Mouse (Mus musculus) neutrophil, adult 65 days (primary cell): ENCODE results near the gene Zfp362. TPM values are rescaled to one million over a fixed set of nuclear protein-coding genes. Genes with fewer than 3 reads are reported as not detected.

ENCODE experiments used
- total RNA-seq: library from RNA; stranded (reverse); gene quantifications from 2 replicates; pipeline ENCODE4 v1.2.4, GENCODE M21; 2023

The Zfp362 gene
- total RNA-seq = 5.9 and 6.4 TPM in 2 replicates

GRCm38 (mm10) chr4:128806043-128806826, at the start of gene Zfp362:
Gene Zfp362 (minus strand): TSS chr4:128806045.

GRCm38 (mm10) chr4:128755064-128755463, 50.8 kb downstream of the Zfp362 start, which contains the start of gene A3galt2:
Gene A3galt2 (plus strand): TSS chr4:128755364.

Other genes with a start within 250 kb of the Zfp362 start
- gene Zscan20, start 195.9 kb downstream of the Zfp362 start, total RNA-seq = 1.00 and 1.2 TPM in 2 replicates
- not detected in 2 replicates for gene Tlr12, start 187.4 kb downstream of the Zfp362 start, total RNA-seq
- gene Phc2, start 151.3 kb downstream of the Zfp362 start, total RNA-seq = 29.7 and 31.8 TPM in 2 replicates
- 0.18 and 0.41 TPM in 2 replicates for gene A3galt2, start 50.7 kb downstream of the Zfp362 start, total RNA-seq
- 0.75 and 1.3 TPM in 2 replicates for gene Trim62, start 77.5 kb upstream of the Zfp362 start, total RNA-seq
- 0.44 and 0.59 TPM in 2 replicates for gene Azin2, start 156.4 kb upstream of the Zfp362 start, total RNA-seq
- gene Ak2, start 185.9 kb upstream of the Zfp362 start, total RNA-seq = 134 and 165 TPM in 2 replicates